Mouse (Mus musculus) E14TG2a.4 (cell line): ENCODE measurements around the gene Fat3.

Experiments
- CTCF ChIP-seq: conservative IDR thresholded peaks from 2 replicates; pipeline ENCODE4 v1.5.1; 2014; ENCODE audit warnings: low read length
- NANOG ChIP-seq: IDR thresholded peaks from 2 replicates; pipeline ENCODE4 v1.6.1; 2014; ENCODE audit warnings: borderline replicate concordance, low read length, mixed read lengths

DNA sequence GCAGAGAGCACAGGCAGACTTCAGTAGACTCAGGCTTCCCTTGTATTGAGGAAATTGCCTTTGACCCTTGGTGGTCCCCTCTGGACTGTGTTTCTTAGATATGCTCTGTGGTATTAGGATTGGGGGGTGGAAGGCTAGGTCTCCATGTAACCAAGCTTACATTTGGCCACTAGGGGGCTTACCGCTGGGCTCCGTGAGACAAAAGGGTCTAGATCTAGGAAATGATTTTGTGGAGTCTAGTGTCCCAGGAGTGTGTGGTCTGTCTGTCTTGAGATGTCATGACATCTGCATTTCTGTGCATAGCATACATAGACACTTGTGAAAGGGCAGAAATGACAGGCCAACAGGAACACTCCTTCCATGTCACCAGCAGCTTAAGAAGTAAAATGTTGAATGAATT lies 561.5 kb downstream of the Fat3 start:
- TF ChIP-seq CTCF: peak; percentile 61
- no peak for TF ChIP-seq NANOG
